Mouse (Mus musculus) thymus, adult 2 months (tissue): ENCODE measurements at regions not wholly inside any gene's neighbourhood (a gene's known extent, or its start where the extent isn't known, plus 50 kb on each side); places are given as distances from the start of the nearest gene placed in this dataset.

Experiments used
- CTCF ChIP-seq: fragments of 200-500 bp; IDR thresholded peaks from 2 replicates; pipeline ENCODE4 v1.5.1; 2012; ENCODE audit warnings: mild to moderate bottlenecking, control low read depth, low read length, moderate library complexity, borderline replicate concordance; ENCODE audit not compliant: control insufficient read depth, poor library complexity, insufficient read depth; ENCODE audit errors: extremely low read depth
- POLR2A ChIP-seq: fragments of 200-500 bp; IDR thresholded peaks from 2 replicates; pipeline ENCODE4 v1.6.1; 2012; ENCODE audit warnings: mild to moderate bottlenecking, low read length, control low read depth, moderate library complexity; ENCODE audit not compliant: control insufficient read depth, poor library complexity, insufficient read depth; ENCODE audit errors: extremely low read depth

DNA sequence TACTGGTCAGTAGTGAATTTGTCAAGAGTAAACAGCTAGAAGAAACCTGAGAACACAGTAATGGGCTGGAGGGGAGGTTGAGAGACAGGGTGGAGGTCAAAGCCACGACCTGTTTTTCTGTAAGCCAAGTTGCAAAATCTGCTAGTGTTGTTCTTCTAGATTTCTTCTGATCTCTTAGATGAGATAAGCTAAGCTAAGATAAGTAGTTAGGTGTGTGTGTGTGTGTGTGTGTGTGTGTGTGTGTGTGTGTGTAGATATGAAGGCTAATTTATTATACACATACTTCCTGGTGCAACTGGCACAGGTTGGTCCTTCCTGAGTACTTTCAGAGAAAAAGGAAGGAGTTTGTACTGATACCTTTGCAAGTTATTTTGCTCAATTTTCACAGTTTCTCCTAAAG lies 172.8 kb downstream of the Tmsb4x start:
- TF ChIP-seq CTCF (no peak), POLR2A (no peak)
